Mouse (Mus musculus) neural tube, embryonic 10.5 days (tissue): Measurements from ENCODE around the gene Ebf1.

ENCODE experiments used
- DNase-seq: peaks from one replicate; pipeline ENCODE4 v3.0.0-alpha.2; 2017; ENCODE audit warnings: low spot score; ENCODE audit errors: extremely low spot score

Ebf1 gene

DNA sequence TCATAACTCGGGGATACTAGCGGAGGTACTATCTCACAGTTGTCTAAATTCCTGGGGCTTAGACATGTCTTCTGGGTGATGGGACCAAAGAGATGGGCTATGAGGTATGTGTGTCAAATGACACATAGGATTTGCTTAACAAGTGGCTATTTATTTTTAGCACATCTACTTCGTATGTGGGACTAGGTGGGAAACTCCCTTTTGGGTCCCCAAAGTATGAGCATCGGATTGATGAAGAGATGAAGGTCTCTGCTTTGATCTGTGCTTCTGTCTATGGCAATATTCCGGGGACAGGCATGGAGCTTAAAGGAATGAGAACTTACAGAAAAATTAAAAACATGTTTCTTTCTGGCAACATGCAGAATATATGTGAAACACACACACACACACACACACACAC, 44.8 kb downstream of the Ebf1 start:
- no peak for DNase-seq

DNA sequence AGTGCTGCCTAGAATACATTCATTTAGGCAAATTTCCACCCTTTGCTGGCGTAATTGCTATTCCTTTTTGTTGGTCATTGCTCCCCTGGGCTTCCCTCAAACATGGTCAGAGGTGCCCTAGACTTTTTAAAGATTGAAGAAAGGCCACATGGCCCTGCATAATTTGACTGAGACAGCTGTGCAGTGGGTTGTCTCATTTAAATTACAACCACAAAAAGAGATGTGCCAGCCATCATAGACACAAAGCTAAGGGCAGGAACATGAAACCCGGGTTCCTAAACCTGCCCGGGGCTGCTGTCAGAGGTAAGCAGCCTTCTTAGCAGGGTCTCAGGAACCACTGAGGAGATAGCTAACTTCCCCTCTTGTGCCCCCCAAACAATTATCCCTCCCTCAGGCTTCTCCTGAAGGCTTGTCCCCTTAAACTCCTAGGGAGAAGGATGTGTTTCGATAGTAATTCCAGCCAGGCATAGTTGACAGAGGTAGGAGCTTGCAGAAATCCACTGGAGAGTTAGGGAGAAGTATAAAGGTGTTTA, 46.6 kb downstream of the Ebf1 start:
- DNase-seq: no peak

DNA sequence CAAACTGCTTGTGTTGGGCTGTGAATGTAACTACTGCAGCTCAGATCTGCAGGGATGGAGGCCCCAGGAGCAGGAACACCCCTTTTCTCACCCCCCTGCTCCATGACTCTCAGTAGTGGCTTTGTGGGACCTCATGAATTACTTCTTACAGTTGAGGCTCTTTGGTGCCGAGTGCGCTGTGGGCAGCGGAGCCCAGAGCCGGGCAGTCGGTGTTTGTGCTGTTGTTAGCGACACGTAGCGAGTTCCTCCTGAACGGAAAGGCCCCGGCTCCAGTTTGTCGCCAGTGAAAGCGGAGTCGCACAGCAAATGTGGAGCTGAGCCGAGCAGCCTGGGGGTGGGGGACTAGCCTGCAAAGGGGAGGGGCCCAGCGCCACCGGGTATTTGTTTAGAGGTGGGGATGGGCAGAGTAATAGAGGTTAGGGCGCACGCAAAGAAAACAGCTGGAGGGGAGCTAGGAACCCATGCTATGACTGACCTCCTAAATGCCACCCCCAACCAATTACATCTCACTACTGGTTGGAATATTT, 48.1 kb downstream of the Ebf1 start:
- DNase-seq: peak; percentile 63

DNA sequence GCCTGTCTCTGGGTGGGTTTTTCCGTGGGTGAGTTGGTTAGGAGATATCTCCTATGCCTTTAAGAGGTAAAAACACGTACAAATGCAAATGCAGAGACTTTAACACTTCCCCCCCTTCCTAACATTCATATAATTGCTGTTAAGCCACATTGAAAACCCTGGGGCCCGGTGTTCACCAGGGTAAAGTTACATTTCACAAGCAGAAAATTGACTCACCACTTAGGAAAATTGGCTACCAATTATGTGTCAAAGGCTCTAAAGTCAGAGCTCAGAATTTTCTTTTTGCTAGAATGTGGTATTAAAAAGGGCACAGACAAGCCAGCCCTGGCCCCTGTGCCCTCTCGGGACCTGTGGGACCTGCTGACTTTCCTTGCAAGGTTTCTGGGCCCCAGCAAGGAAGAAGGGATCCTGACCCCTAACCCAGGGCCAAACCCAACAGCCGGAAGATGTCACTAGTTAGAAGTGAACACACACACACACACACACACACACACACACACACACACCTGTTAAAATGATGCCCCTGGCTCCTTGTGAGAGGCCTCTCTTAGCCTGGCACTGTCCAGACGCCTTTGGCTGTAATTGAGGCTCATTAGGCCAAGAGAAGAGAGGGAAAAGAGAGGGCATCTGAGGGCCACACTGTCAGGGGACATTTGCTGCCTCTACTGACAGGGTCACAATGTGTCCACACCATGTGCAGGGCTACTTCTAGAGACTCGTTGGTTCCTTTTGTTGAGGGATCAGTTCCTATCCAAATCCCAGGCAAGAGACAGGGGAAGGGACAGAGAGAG, 48.8 kb downstream of the Ebf1 start:
- no peak for DNase-seq

DNA sequence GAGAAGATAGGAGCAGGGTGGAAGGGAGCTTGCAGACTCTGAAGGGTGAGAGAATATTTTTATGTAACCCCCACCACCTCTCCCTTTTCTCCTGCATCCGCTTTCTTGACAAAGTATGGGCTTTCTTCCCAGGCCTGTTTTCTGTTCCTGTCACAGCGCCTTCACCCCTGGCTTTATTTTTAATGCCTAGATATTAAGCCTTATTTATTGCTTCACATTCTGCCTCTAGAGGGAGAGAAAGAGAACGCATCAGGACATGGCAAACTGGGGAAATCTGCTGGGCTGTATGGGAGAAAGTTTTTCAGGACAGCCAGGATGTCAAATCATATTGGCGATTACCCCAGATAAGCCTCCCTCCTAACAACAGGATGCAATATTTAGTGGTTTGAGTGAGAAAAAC, 49.6 kb downstream of the Ebf1 start:
- no peak for DNase-seq

DNA sequence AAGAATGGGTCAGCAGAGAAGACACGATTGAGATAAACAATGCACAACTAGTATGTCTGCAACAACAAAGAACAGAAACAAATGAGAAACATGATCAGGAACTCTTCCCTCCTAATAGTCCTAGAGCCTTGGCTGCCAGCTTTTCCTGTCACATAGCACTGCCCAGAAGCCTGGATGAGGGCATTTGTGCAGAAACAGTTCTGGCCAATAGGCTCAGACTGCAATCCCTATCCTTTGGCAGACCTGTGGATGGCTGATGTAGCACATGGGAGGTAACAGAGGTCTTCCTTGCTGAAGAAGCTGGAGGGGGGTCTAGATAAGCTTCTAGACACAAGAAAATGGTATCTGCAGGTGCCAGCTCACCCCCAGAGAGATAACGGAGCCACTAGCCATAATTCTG, 64.2 kb downstream of the Ebf1 start:
- peak; percentile 10 for DNase-seq

DNA sequence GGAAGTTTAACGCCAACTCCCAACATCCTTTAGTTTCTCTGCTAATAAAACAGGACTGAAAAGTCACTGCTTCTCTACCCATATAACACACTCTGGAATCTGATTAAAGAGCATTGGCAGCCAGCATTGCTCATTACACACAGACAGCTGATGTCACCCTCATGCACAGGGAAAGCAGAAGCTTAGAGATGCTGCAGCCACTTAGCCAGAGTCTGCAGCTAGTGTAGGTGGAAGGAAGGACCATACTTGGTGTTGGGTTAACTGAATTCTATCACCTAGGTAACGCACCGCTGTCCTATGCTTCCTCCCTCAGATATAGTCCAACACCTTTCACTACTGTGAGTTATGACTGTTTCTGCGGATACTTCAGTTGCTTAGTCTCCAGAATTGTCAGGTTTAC, 64.9 kb downstream of the Ebf1 start:
- DNase-seq: peak; percentile 13

DNA sequence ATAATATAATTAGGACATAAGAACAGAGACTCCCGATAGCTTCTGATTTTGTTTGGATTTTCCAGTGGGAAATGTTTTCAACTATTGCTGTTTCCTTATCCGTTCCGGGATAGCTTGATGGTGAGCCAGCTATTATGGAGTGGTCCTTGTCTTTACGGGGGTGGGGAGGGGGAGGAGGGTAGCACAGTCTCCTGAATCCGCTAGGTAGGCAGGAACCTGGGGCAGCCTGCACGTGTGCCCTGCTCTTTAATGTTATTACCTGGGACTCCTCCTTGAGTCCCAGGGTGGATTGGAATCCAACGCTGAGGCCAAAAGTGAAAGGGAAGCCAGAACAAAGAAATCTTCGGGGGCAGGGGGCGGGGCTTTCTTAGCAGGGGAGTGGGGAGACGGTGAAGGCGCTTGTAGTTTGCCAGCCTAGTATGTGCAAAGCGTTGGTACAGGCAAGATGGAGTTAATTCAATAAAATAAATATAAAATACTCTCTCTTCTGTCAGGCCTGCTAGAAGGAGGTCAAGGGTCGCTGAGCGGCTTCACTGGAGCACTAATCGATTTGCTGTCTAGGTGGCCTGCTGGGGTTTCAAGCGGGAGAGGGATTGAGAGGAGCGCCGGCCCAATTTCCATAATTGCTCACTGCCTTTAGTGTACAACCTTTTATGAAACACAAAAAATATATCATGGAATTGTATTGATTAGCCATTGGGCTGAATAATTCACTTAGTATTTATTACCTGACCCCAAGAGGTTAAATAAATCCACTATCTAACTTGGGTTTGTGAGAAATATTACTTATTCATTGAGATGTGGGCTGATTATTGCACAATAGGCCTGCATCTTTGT, 65.8 kb downstream of the Ebf1 start:
- peak; percentile 60 for DNase-seq

DNA sequence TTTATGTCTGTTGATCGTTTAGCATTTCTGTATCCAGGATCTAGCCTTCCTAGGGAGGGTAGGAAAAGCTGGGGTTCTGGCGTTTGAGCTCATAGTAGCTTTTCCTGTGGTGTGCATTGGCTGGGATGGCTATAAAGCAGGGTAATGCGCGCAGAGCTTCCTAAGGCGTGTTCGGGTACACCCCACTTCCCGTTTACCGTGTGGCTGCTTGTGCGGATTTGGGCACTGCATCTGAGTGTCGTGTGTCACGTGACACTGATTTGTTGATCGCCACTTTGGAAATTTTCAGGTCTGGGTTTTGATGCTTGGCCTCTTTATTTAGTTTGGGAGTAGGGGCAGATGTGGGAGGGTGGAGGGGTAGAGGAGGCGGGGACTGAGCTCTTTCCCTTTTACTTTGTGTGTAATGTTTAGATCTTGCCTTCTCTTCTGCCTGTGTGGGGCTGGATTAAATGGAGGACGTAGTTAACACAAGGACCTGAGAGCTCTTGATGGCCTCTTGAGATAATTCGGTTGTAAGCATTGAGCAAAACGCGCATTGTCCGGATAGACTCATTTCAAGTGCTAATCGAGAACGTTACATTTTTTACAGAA, 67.5 kb downstream of the Ebf1 start:
- no peak for DNase-seq

DNA sequence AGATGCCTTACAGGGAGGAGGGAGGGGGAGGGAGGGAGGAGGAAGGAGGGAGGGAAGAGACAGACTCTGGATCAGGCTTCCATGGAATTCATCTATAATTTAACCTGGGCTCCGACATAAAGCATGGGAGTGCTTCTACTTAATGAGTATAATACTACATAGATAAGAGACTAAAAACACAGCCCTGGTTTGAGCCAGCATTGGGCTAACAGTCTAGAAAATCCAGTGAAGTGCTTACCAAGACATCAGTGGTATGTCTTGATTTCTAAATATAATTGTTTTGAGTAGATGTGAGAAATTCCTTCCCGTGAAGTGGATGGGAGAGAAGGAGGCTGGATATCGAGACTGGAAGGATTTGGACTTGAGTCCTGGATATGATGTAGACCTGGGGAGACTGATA, 68.0 kb downstream of the Ebf1 start:
- no peak for DNase-seq

DNA sequence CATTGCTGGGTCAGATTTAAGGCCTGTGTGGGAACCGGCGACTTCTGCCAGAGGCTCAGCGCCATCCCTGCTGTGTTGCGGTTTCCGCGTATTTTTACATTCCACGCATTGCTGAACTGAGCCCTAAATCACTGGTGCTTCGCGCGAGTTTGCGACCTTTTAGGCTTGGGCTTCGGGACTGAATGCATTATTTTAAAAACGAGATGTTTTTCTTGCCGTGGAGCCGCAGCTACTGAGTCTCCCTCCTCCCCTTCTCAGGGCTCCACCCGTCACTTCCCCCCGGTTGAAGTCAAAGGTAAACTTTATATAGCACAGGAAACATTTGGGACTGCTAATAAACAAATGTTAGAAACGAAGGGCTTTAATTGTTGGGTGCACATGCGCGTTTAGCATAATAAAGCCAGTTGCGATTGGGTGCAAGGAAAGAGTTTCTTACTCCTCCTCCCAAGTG, 68.8 kb downstream of the Ebf1 start:
- no peak for DNase-seq

DNA sequence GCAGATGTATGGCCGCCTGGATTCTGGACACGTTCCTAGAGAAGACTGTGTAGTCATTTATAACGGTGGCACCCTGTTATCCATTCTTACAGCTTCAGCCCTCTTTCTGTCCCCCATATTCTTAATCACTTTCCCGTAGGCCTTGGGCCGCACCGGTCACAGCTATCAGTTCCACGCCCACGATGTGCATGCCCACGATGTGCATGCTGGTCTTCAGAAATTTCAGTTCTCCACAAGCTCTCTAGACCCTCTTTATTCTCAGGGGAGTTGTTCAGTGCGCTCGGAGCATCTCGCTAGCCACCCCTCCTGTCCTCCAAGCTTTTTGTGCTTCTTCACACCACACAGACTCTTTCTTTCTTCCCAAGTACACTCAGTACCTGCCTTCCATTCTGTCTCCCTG, 69.3 kb downstream of the Ebf1 start:
- no peak for DNase-seq

DNA sequence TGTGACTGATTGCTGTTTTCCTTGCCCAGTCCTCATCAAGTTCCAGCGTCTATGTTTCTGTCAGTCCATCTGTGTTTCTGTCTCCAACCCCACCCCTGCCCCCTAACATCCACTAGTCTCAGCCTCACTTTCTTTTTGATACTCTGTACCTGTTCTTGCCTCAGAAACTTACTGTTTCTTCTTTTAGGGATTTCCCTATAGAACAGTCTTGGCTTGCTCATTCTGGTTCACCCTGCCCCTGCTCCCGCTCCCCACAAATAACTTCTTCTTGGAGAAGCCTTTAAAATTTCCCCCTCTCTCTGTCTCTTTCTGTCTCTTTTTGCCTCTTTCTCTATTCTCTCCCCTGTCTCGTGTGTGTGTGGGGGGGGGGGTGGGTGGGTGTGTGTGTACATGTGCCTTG, 71.4 kb downstream of the Ebf1 start:
- DNase-seq: no peak

DNA sequence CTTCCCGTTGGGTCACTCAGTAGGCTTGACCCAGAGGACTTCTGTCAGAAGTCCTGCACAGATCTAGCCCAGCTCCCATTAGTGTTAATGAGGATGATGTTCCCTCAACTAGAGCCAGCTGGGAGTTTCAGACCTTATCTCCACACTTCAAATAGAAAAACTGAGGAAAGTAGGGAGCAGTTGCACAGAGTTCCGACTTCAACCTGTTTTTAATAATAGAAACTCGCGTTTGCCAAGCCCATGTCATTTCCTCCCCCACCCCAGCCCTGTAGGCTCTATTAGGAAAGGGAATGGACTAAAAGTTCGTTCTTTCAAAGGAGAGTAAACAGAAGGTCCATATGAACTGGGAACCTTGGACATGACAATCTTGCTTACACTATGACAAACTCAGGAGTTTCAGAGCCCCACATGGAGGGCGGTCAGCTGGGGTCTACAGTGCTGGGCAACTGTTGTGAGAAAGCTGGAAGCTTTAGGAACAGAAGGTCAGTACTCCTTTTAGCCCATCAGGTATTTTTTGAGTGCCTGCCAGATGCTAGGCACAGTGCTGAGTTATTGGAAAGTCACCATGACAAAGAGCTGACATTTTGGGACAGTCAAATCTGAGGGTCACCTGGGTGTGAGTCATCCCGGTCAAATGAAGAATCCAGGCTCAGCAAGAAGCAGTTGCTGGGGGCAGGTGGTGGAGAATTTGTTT, 72.6 kb downstream of the Ebf1 start:
- DNase-seq: peak; percentile 10

DNA sequence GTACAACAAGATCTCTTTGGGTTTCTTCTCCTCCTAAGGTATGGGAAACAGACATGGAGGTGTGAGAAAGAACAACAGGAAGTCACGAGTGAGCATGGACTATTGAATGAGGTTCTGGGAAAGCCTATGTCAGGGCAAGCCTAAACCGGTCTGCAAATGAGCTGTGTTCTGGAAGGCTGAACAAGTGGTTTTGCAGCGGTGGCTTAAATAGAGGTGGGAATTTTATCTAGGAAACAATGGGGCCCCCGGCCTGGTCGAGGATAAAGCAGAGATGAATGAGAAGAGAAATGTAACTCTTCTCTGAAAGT, 73.1 kb downstream of the Ebf1 start:
- no peak for DNase-seq

DNA sequence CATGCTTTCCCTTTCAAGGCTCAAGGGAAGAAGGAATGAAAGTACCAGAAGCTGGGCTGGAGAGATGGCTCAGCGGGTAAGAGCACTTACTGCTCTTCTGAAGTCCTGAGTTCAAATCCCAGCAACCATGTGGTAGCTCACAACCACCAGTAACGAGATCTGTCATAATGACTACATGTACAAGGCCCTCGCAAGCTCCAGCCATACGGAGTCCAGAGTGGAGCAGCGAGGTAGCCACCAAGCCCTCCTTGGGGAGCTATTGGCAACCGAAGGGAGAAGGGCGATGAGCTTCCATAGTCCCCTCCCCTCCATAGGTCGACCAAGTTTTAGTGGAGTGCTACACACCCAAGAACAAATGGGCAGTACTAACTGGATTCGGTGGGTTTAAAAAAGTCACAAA, 78.3 kb downstream of the Ebf1 start:
- peak; percentile 8 for DNase-seq

DNA sequence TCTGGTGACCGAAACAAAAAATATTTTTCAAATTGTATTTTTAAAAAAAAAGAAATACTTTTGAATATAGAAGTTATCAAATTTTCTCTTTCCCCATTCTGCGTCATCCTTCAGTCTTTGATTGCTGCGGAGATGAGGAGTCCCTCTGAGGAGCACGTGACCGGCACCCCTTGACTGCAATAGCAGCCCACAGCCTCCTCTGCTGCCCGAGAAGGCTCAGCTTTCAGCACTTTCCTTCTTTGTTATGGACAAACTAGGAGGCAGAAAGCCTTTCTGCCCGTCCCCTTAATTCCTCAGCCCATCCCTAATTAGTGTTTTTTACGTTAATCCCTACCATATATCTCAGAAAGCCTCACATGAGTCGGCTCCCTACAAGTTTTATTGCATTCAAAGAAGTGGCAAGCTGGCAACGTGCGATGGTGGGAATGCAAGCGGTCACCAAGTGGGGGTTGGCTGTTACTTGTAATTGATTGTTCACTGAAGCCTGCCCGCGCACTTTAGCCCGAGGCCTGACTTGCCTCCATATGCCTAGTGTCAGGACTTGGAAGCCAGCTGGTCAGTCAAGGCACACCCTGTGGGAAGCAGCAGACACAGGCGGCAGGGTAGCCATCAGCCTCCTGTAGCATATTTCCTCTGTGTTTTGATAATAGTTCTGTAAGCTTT, 79.6 kb downstream of the Ebf1 start:
- peak; percentile 78 for DNase-seq

DNA sequence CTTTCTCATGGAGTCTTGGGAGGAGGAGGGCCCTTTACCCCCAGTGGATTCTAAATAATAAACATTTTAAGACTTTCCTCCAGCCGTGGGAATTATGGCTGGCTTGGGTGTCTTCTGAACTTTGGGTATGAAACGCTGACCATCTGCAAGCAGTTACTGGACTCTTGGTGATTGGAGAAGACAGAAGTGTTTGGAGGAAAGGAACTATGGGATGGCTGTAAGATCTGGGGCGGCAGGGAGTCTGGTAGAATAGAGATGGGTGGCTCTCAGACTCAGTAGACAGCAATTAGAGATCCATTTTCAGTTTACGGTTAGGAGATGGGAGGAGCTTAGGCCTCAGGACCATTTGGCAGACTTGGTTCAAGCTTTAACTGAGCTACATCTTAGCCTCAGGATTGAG, 83.1 kb downstream of the Ebf1 start:
- no peak for DNase-seq

DNA sequence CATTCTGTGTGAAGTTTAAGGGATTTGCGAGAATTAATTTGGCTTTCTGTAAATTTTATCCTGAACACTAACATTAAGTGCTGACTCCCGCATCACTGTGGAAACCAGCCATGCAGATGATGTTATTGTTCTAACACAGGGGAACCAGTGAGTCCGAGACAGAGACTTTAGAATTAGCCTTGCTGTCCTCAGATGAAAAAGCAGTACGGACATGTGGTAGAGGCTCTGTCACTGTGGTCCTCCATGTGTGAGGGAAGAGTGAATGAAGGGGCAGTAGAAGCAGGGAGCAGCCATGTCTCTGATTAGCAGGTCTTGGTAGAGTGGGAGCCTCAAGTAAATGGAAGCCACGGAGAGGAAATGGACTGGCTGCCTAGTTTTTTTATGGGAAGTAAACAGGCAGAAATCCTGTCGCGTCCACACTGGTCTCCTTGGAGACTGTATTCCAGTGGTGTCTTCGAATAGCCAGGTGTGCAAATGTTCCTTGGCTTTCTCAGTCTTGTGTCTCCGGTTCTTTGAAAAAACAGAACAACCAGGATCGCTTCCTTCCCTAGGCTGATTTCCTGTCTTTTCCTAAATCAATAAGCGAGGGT, 84.2 kb downstream of the Ebf1 start:
- no peak for DNase-seq

DNA sequence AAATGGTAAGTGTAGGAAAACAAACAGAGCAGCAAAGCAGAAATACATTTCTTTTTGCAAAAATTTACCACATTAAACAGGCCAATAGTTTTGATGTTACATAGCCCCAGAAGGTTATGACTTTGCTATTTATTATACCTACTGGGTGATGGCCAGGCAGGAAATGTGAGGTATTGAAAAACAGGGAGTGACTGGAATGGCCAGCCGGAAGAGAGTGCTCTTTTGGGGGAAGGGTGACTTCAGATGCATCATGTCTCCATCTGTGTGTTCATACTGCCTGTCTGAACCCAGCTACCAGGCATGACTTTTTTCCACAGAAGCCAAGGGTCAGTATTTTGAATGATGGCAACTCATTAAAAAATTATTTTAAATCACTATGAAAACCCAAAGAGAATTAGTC, 84.7 kb downstream of the Ebf1 start:
- no peak for DNase-seq
